Mouse (Mus musculus) layer of hippocampus, postnatal 14 days (tissue): ENCODE measurements at regions not wholly inside any gene's neighbourhood (a gene's known extent, or its start where the extent isn't known, plus 50 kb on each side); places are given as distances from the start of the nearest gene placed in this dataset.

ENCODE experiments used
- DNase-seq, 2 experiments: peaks; one replicate each; pipeline ENCODE4 v3.0.0; 2021 to 2022; ENCODE audit warnings: low spot score in 2 of 2, mixed read lengths in 1 of 2

GRCm38 (mm10) chrX:110584584-110585234 is 229.4 kb upstream of the Pou3f4 start:
- DNase-seq, result peak in 1 of 2 experiments; percentile 0
